Mouse (Mus musculus) kidney, postnatal 10 days (tissue): ENCODE results near the gene Tgfbrap1.

ENCODE experiments used
- DNase-seq: peaks from one replicate; pipeline ENCODE4 v3.0.0; 2021; ENCODE audit warnings: mixed read lengths

Tgfbrap1 gene

GRCm38 (mm10) chr1:43010461-43010860 is 88.0 kb downstream of the Tgfbrap1 start:
- no peak for DNase-seq

GRCm38 (mm10) chr1:43006524-43006923 is 91.9 kb downstream of the Tgfbrap1 start:
- no peak for DNase-seq

GRCm38 (mm10) chr1:43006051-43006514 is 92.4 kb downstream of the Tgfbrap1 start:
- DNase-seq, result no peak
